Mouse (Mus musculus): ENCODE measurements at regions not wholly inside any gene's neighbourhood (a gene's known extent, or its start where the extent isn't known, plus 50 kb on each side); places are given as distances from the start of the nearest gene placed in this dataset.
"Not testable (repeated sequence)": the region's sequence is repeated elsewhere in the genome, so short reads cannot be mapped to it uniquely, and the experiment has no call there.

GRCm38 (mm10) chr6:25013288-25013606 lies 57.1 kb upstream of the Tmem229a start:
- Histone ChIP-seq H3K4me3 (ENCODE audit: low read depth, low read length) (no peak overlapping the region), H3K4me1 (ENCODE audit: control insufficient read depth, insufficient read depth, low read length) (no peaks in the 10 kb centered on the region), H3K9ac (replicated peaks; ENCODE audit: low read length) (no peak overlapping the region), H3K27me3 (ENCODE audit: control insufficient read depth, insufficient read depth, low read length) (no peaks in the 10 kb centered on the region), H3K27ac (replicated peaks; ENCODE audit: low read depth, low read length) (no peak overlapping the region), H3K4me2 (ENCODE audit: low read depth, low read length) (no peak overlapping the region), H3K36me3 (replicated peaks; ENCODE audit: control insufficient read depth, insufficient read depth, low read depth, low read length) (no peaks in the 10 kb centered on the region), H3K9me3 (replicated peaks; ENCODE audit: control insufficient read depth, low read length) (no peaks in the 10 kb centered on the region)
- WGBS: 72% methylated on average over 3 of the region's 3 CpGs
- ATAC-seq (replicated peaks; ENCODE audit: insufficient number of reproducible peaks, low FRiP score, low TSS enrichment, low read depth): no peak
- no peak for DNase-seq (ENCODE audit: low spot score)

GRCm38 (mm10) chr6:25012376-25013287 lies 56.5 kb upstream of the Tmem229a start:
- H3K9ac ChIP-seq (replicated peaks; ENCODE audit: low read length): no peak overlapping the region

GRCm38 (mm10) chr6:25008856-25009255 lies 52.8 kb upstream of the Tmem229a start:
- not testable (repeated sequence) for H3K4me2 ChIP-seq (ENCODE audit: low read depth, low read length); H3K9me3 ChIP-seq (replicated peaks; ENCODE audit: control insufficient read depth, low read length); ATAC-seq (replicated peaks; ENCODE audit: insufficient number of reproducible peaks, low FRiP score, low TSS enrichment, low read depth); H3K36me3 ChIP-seq (replicated peaks; ENCODE audit: control insufficient read depth, insufficient read depth, low read depth, low read length); DNase-seq (ENCODE audit: low spot score); H3K4me1 ChIP-seq (ENCODE audit: control insufficient read depth, insufficient read depth, low read length); H3K27ac ChIP-seq (replicated peaks; ENCODE audit: low read depth, low read length); H3K27me3 ChIP-seq (ENCODE audit: control insufficient read depth, insufficient read depth, low read length); H3K4me3 ChIP-seq (ENCODE audit: low read depth, low read length); H3K9ac ChIP-seq (replicated peaks; ENCODE audit: low read length)

More at GRCm38 (mm10) chr6:25012376-25013287, 56.5 kb upstream of the Tmem229a start:
- H3K27me3 ChIP-seq (ENCODE audit: control insufficient read depth, insufficient read depth, low read length): no peaks in the 10 kb centered on the region
- DNase-seq (ENCODE audit: low spot score) (no peak), ATAC-seq (replicated peaks; ENCODE audit: insufficient number of reproducible peaks, low FRiP score, low TSS enrichment, low read depth) (no peak)
- no peak overlapping the region for H3K27ac ChIP-seq (replicated peaks; ENCODE audit: low read depth, low read length)
- H3K36me3 ChIP-seq (replicated peaks; ENCODE audit: control insufficient read depth, insufficient read depth, low read depth, low read length): no peaks in the 10 kb centered on the region
- no peaks in the 10 kb centered on the region for H3K9me3 ChIP-seq (replicated peaks; ENCODE audit: control insufficient read depth, low read length)
- 74% methylated on average over 2 of the region's 2 CpGs for WGBS
- no peak overlapping the region for H3K4me2 ChIP-seq (ENCODE audit: low read depth, low read length)
- H3K4me3 ChIP-seq (ENCODE audit: low read depth, low read length): no peak overlapping the region
- no peaks in the 10 kb centered on the region for H3K4me1 ChIP-seq (ENCODE audit: control insufficient read depth, insufficient read depth, low read length)
